9 mouse cellular contexts compared by ENCODE assay signal in the genomic region with DNA sequence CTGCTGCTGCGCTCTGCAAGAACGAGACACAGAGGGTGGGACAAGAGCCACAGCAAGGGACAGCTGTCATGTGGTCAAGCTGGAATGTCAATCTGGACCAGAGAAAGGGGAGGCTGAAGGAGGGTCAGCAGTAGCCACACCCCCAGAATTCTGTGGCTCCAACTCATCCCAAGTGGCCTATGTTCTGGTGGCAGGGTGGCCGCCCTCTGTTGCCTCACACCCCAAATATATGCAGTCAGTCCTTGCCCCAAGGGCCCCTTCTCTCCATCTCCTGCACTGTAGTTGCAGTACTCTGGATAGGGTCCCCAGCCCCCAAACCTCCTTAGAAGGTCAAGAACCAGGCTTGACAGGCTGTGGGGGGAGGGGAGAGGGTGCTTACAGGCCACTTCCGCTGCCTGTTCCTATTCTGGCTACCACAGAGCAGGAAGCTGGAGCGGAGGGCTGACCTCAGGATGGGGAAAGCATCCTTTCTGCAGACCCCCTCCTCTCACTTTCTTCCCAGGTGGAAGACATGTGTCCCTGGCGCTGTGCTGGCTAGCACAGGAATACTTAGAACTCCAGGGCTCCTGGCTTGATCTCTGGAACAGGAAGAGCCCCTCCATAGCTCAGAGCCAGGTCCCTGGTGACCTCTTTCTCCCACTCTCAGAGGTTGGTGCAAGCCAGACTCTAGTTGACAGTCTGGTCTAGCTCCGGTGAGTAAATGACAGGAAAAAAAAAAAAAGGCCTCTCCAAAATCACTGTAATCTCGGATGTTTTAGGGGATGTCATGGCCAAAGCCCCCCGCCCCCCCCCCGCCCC. TPM values are rescaled to one million over a fixed set of nuclear protein-coding genes. Genes with fewer than 3 reads are reported as not detected.
DNase-seq lines count a peak whose midpoint lies in the region; ATAC-seq lines count a peak whose summit lies in the region.
"Had no signal": no experiment of that assay in that cellular context is flagged by ENCODE, and none has a peak within 500 bp of the region (broad histone marks: within the 10 kb centered on the region; RNA-seq: fewer than 3 reads in every experiment).

No protein-coding gene starts in this region.

- peak overlapping the region; percentile 13; the same call in 1 of the 2 replicates for H3K9ac ChIP-seq in midbrain, embryonic 14.5 days (replicated peaks; ENCODE audit: low read length)

- H3K9me3 ChIP-seq in midbrain, embryonic 14.5 days (ENCODE audit: control insufficient read depth, low read length) = no peaks in the 10 kb centered on the region

- H3K4me2 ChIP-seq in midbrain, embryonic 14.5 days (ENCODE audit: low read length) = peak overlapping the region; percentile 53

- peak; percentile 51 for DNase-seq in cerebellum, adult 9-10 months
- no peak for DNase-seq in cerebellum, postnatal 4 days (ENCODE audit: low spot score in 2 of 2)
- DNase-seq in embryo, embryonic 10 days (ENCODE audit: low spot score) = peak; percentile 73
- peak; percentile 51 to 62 for DNase-seq in heart, postnatal 14 days
- peak; percentile 73 to 84 for DNase-seq in kidney, postnatal 4 days
- peak; percentile 49 for DNase-seq in midbrain, embryonic 14.5 days
- no peak for DNase-seq in testis, postnatal 10 days (ENCODE audit: low spot score)
- no peak for DNase-seq in right cerebral cortex, adult 2 months (ENCODE audit: low spot score in 2 of 2)

- 0 out of 2 replicates have a peak overlapping the region, but pooled peaks have one; percentile 13 for H3K4me3 ChIP-seq in midbrain, embryonic 14.5 days (replicated peaks; ENCODE audit: low read depth, low read length)

- WGBS in midbrain, embryonic 14.5 days = 10% methylated on average over 10 of the region's 10 CpGs

- H3K4me1 ChIP-seq in midbrain, embryonic 14.5 days (ENCODE audit: control insufficient read depth, insufficient read depth, low read length) = peaks cover 52% of the 10 kb centered on the region

- 0 out of 2 replicates have a peak, but pooled peaks cover under 1% of the 10 kb centered on the region for H3K27me3 ChIP-seq in midbrain, embryonic 14.5 days (ENCODE audit: control insufficient read depth, insufficient read depth, low read length)

- H3K36me3 ChIP-seq in midbrain, embryonic 14.5 days (ENCODE audit: control insufficient read depth, insufficient read depth, low read length) = peaks cover 18% of the 10 kb centered on the region

- ATAC-seq in midbrain, embryonic 14.5 days (ENCODE audit: low FRiP score, low TSS enrichment) = peak; percentile 10

- intact Hi-C loops in heart, postnatal 14 days (cut with DNase I) = no loop called here

- H3K27ac ChIP-seq in midbrain, embryonic 14.5 days (replicated peaks; ENCODE audit: low read depth, low read length) = peak overlapping the region; percentile 86

RNA-seq across cellular contexts. Expression of a gene that starts 6.5 kb away (rescaled TPM):
- 10 to 100 TPM; 25.8 to 27.7 TPM for total RNA-seq in heart, postnatal 14 days (2021)
- 91.9 and 101 TPM in 2 replicates for polyA plus RNA-seq in midbrain, embryonic 14.5 days (2014; fragmentation: Nextera tagmentation; extraction: Ambion mirVana)

RNA-seq across cellular contexts. Expression of a gene that starts 8.0 kb away (rescaled TPM):
- total RNA-seq in heart, postnatal 14 days (2021) = 10 to 100 TPM; 39.7 to 46.4 TPM
- 172 and 213 TPM in 2 replicates for polyA plus RNA-seq in midbrain, embryonic 14.5 days (2014; fragmentation: Nextera tagmentation; extraction: Ambion mirVana)

RNA-seq across cellular contexts. Expression of a gene that starts 15.3 kb away (rescaled TPM):
- 1 to 10 TPM; 1.8 to 2.5 TPM for total RNA-seq in heart, postnatal 14 days (2021)
- 0.34 and 1.1 TPM in 2 replicates for polyA plus RNA-seq in midbrain, embryonic 14.5 days (2014; fragmentation: Nextera tagmentation; extraction: Ambion mirVana)
- polyA plus RNA-seq: C2C12 had no signal

RNA-seq across cellular contexts. Expression of a gene that starts 31.6 kb away (rescaled TPM):
- 1 to 10 TPM in 1 of 2 experiments, under 1 TPM in 1; 0.41 to 1.6 TPM for total RNA-seq in heart, postnatal 14 days (2021)
- 0.16 and 0.20 TPM in 2 replicates for polyA plus RNA-seq in midbrain, embryonic 14.5 days (2014; fragmentation: Nextera tagmentation; extraction: Ambion mirVana)

RNA-seq across cellular contexts. Expression of a gene that starts 59.5 kb away (rescaled TPM):
- total RNA-seq in heart, postnatal 14 days (2021) = 10 to 100 TPM; 38.4 to 46.8 TPM
- polyA plus RNA-seq in midbrain, embryonic 14.5 days (2014; fragmentation: Nextera tagmentation; extraction: Ambion mirVana) = 86.9 and 95.8 TPM in 2 replicates

Comparison
In these comparisons a context has a peak if more than half of its experiments do, and no peak if none do; other contexts are left out.
1. DNase-seq: peak in cerebellum, adult 9-10 months (single experiment), embryo, embryonic 10 days (single experiment), heart, postnatal 14 days (2 of 2), kidney, postnatal 4 days (2 of 2) and midbrain, embryonic 14.5 days (single experiment); none in cerebellum, postnatal 4 days (0 of 2), testis, postnatal 10 days (single experiment) and right cerebral cortex, adult 2 months (0 of 2).